Mouse (Mus musculus): ENCODE results near the gene Lhfpl2. TPM values are rescaled to one million over a fixed set of nuclear protein-coding genes. Genes with fewer than 3 reads are reported as not detected.

Gene Lhfpl2
- total and polyA plus RNA-seq, 2 experiments from 2014 or later, result 15.3 to 32.1 TPM

- H3K9ac ChIP-seq (replicated peaks; ENCODE audit: low read length), result no peak overlapping the region
- WGBS, result 18% methylated on average over 6 of the region's 6 CpGs
- H3K36me3 ChIP-seq (ENCODE audit: insufficient read depth, low read length), result no peaks in the 10 kb centered on the region
- ATAC-seq (no peak), DNase-seq (ENCODE audit: low spot score) (peak; percentile 23)
- no peak for TF ChIP-seq CTCF (IDR thresholded peaks at IDR 0.05; ENCODE audit: low read depth)
- no peaks in the 10 kb centered on the region for H3K9me3 ChIP-seq (ENCODE audit: low read length)
- H3K4me3 ChIP-seq (ENCODE audit: low read length), result no peak overlapping the region
- H3K4me2 ChIP-seq (ENCODE audit: low read depth, low read length), result no peak overlapping the region
- H3K4me1 ChIP-seq (ENCODE audit: insufficient read depth, low read length), result no peaks in the 10 kb centered on the region
- no peaks in the 10 kb centered on the region for H3K27me3 ChIP-seq (ENCODE audit: insufficient read depth, low read length)
- H3K27ac ChIP-seq, result peak overlapping the region; percentile 38; the same call in 1 of the 2 replicates
Measured at GRCm38 (mm10) chr13:94037313-94038051, 20.1 kb upstream of the Lhfpl2 start.

GRCm38 (mm10) chr13:94038052-94038340, 19.6 kb upstream of the Lhfpl2 start:
- H3K4me3 ChIP-seq (ENCODE audit: low read length), result no peak overlapping the region
- no peak for TF ChIP-seq CTCF (IDR thresholded peaks at IDR 0.05; ENCODE audit: low read depth)
- ATAC-seq (no peak), DNase-seq (ENCODE audit: low spot score) (no peak)
- H3K4me2 ChIP-seq (ENCODE audit: low read depth, low read length), result no peak overlapping the region
- 0 out of 2 replicates have a peak overlapping the region, but pooled peaks have one; percentile 38 for H3K27ac ChIP-seq
- H3K27me3 ChIP-seq (ENCODE audit: insufficient read depth, low read length), result no peaks in the 10 kb centered on the region
- H3K36me3 ChIP-seq (ENCODE audit: insufficient read depth, low read length), result no peaks in the 10 kb centered on the region
- no peaks in the 10 kb centered on the region for H3K9me3 ChIP-seq (ENCODE audit: low read length)
- WGBS, result 35% methylated on average over 2 of the region's 2 CpGs
- H3K4me1 ChIP-seq (ENCODE audit: insufficient read depth, low read length), result no peaks in the 10 kb centered on the region
- no peak overlapping the region for H3K9ac ChIP-seq (replicated peaks; ENCODE audit: low read length)

- Histone ChIP-seq H3K4me2 (ENCODE audit: low read depth, low read length) (no peak overlapping the region), H3K4me1 (ENCODE audit: insufficient read depth, low read length) (no peaks in the 10 kb centered on the region), H3K27me3 (ENCODE audit: insufficient read depth, low read length) (no peaks in the 10 kb centered on the region), H3K9ac (replicated peaks; ENCODE audit: low read length) (no peak overlapping the region), H3K9me3 (ENCODE audit: low read length) (no peaks in the 10 kb centered on the region), H3K27ac (no peak overlapping the region), H3K36me3 (ENCODE audit: insufficient read depth, low read length) (no peaks in the 10 kb centered on the region), H3K4me3 (ENCODE audit: low read length) (no peak overlapping the region)
- ATAC-seq, result no peak
- no peak for TF ChIP-seq CTCF (IDR thresholded peaks at IDR 0.05; ENCODE audit: low read depth)
- 81% methylated on average over 7 of the region's 7 CpGs for WGBS
- DNase-seq (ENCODE audit: low spot score), result no peak
Measured at GRCm38 (mm10) chr13:94050036-94050435, 7.6 kb upstream of the Lhfpl2 start.

- Histone ChIP-seq H3K9ac (replicated peaks; ENCODE audit: low read length) (no peak overlapping the region), H3K9me3 (ENCODE audit: low read length) (no peaks in the 10 kb centered on the region), H3K36me3 (ENCODE audit: insufficient read depth, low read length) (no peaks in the 10 kb centered on the region), H3K27ac (no peak overlapping the region), H3K27me3 (ENCODE audit: insufficient read depth, low read length) (no peaks in the 10 kb centered on the region), H3K4me3 (ENCODE audit: low read length) (no peak overlapping the region), H3K4me1 (ENCODE audit: insufficient read depth, low read length) (no peaks in the 10 kb centered on the region), H3K4me2 (ENCODE audit: low read depth, low read length) (no peak overlapping the region)
- no peak for DNase-seq (ENCODE audit: low spot score)
- ATAC-seq, result no peak
- WGBS, result 88% methylated on average over 3 of the region's 3 CpGs
- TF ChIP-seq CTCF (IDR thresholded peaks at IDR 0.05; ENCODE audit: low read depth), result no peak
Measured at GRCm38 (mm10) chr13:94050782-94051181, 6.8 kb upstream of the Lhfpl2 start.

GRCm38 (mm10) chr13:94057036-94057562, 497 bp upstream of the Lhfpl2 start:
- Histone ChIP-seq H3K27me3 (ENCODE audit: insufficient read depth, low read length) (peaks cover 4% of the 10 kb centered on the region; the same call in 1 of the 2 replicates), H3K27ac (no peak overlapping the region), H3K36me3 (ENCODE audit: insufficient read depth, low read length) (no peaks in the 10 kb centered on the region), H3K9ac (replicated peaks; ENCODE audit: low read length) (peak overlapping the region; percentile 67), H3K9me3 (ENCODE audit: low read length) (no peaks in the 10 kb centered on the region), H3K4me1 (ENCODE audit: insufficient read depth, low read length) (no peaks in the 10 kb centered on the region), H3K4me2 (ENCODE audit: low read depth, low read length) (peak overlapping the region; percentile 99), H3K4me3 (ENCODE audit: low read length) (peak overlapping the region; percentile 74)
- DNase-seq (ENCODE audit: low spot score) (no peak), ATAC-seq (no peak)
- TF ChIP-seq CTCF (IDR thresholded peaks at IDR 0.05; ENCODE audit: low read depth), result no peak
- 3% methylated on average over 17 of the region's 17 CpGs for WGBS

GRCm38 (mm10) chr13:94058642-94059222, 1.1 kb downstream of the Lhfpl2 start:
- Histone ChIP-seq H3K4me2 (ENCODE audit: low read depth, low read length) (peak overlapping the region; percentile 99), H3K27ac (no peak overlapping the region), H3K27me3 (ENCODE audit: insufficient read depth, low read length) (peaks cover 4% of the 10 kb centered on the region; the same call in 1 of the 2 replicates), H3K9ac (replicated peaks; ENCODE audit: low read length) (no peak overlapping the region), H3K4me3 (ENCODE audit: low read length) (peak overlapping the region; percentile 74), H3K36me3 (ENCODE audit: insufficient read depth, low read length) (no peaks in the 10 kb centered on the region), H3K9me3 (ENCODE audit: low read length) (no peaks in the 10 kb centered on the region), H3K4me1 (ENCODE audit: insufficient read depth, low read length) (0 out of 2 replicates have a peak, but pooled peaks cover 5% of the 10 kb centered on the region)
- WGBS, result 38% methylated on average over 6 of the region's 6 CpGs
- TF ChIP-seq CTCF (IDR thresholded peaks at IDR 0.05; ENCODE audit: low read depth), result no peak
- ATAC-seq (no peak), DNase-seq (ENCODE audit: low spot score) (no peak)

GRCm38 (mm10) chr13:94059373-94059772, 1.8 kb downstream of the Lhfpl2 start:
- peaks cover 4% of the 10 kb centered on the region; the same call in 1 of the 2 replicates for H3K27me3 ChIP-seq (ENCODE audit: insufficient read depth, low read length)
- 88% methylated on average over 4 of the region's 4 CpGs for whole genome bisulfite sequencing
- no peak overlapping the region for H3K9ac ChIP-seq (replicated peaks; ENCODE audit: low read length)
- peak overlapping the region; percentile 99; the same call in 1 of the 2 replicates for H3K4me2 ChIP-seq (ENCODE audit: low read depth, low read length)
- no peak for TF ChIP-seq CTCF (IDR thresholded peaks at IDR 0.05; ENCODE audit: low read depth)
- no peaks in the 10 kb centered on the region for H3K9me3 ChIP-seq (ENCODE audit: low read length)
- H3K4me3 ChIP-seq (ENCODE audit: low read length), result no peak overlapping the region
- 0 out of 2 replicates have a peak, but pooled peaks cover 5% of the 10 kb centered on the region for H3K4me1 ChIP-seq (ENCODE audit: insufficient read depth, low read length)
- no peak overlapping the region for H3K27ac ChIP-seq
- ATAC-seq (no peak), DNase-seq (ENCODE audit: low spot score) (no peak)
- H3K36me3 ChIP-seq (ENCODE audit: insufficient read depth, low read length), result no peaks in the 10 kb centered on the region

Data from hindbrain, postnatal 0 days (tissue).